Mouse (Mus musculus) E14TG2a.4 (cell line): ENCODE measurements around the gene Mpp3.

Experiments
- CTCF ChIP-seq: conservative IDR thresholded peaks from 2 replicates; pipeline ENCODE4 v1.5.1; 2014; ENCODE audit warnings: low read length
- POU5F1 ChIP-seq: IDR thresholded peaks from 2 replicates; pipeline ENCODE4 v1.6.1; 2014; ENCODE audit warnings: low read length, borderline replicate concordance

- no peak for TF ChIP-seq CTCF
- TF ChIP-seq POU5F1 = no peak
Measured at GRCm38 (mm10) chr11:101952541-101953341, 75.5 kb downstream of the Mpp3 start.
